8 mouse cellular contexts compared by ENCODE assay signal in the genomic region with DNA sequence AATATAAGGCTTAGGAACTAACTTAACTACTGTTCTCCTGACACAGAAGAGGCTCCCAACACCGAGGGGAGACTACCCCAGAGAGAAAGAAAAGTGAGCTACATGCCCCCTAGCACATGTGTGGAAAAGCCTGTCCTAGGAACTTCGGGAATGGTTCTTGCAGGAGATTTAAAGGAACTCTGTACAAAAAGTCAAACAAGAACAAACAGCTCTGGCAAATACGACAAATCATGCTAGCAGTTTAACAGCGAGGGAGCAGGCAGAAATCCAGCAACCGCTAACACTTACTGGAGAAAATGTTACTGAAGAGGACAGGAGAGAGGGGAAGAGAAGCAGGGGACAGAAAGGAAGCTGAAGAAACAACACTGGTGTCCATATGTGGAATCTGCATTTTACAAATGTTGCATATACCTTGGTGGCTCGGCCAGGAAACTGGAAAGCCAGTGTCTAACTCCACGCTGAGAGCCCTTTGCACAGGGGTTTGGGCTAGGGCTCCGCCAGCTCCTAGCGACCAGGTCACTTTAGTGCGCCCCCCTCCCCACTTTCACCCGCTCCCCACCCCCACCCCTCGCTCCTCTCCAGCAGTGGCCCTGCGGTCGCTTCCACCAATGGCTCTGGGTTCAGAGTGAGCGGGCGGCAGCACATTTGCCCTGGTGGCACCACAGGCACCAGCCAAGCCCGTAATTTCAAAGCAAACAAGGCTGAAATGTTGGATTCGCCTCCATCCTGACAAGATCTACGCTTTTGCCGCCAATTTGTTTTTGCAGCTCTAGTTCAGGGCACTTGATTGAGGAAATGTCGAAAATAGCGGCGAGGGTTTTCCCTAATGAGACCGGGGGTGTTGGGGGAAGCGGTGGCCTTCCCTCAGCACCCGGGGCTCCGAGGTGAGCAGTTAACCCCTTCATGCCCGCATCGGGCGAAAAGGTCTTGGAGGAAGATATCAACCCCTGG. TPM values are rescaled to one million over a fixed set of nuclear protein-coding genes. Genes with fewer than 3 reads are reported as not detected.
DNase-seq lines count a peak whose midpoint lies in the region; ATAC-seq and TF ChIP-seq lines count a peak whose summit lies in the region.

No protein-coding gene starts in this region.

- intact Hi-C loops in left cerebral cortex, postnatal 4 days (cut with DNase I): loop anchor here (10.0 kb wide), 1 partner anchor 688 kb away; no protein-coding TSS in a partner anchor

- no peaks in the 10 kb centered on the region for H3K36me3 ChIP-seq in lung, embryonic 15.5 days
- H3K36me3 ChIP-seq in forebrain, embryonic 13.5 days (ENCODE audit: poor library complexity, severe bottlenecking): no peaks in the 10 kb centered on the region
- no peaks in the 10 kb centered on the region for H3K36me3 ChIP-seq in intestine, embryonic 15.5 days

- H3K4me3 ChIP-seq in lung, embryonic 15.5 days: peak overlapping the region; percentile 9; the same call in 1 of the 2 replicates
- H3K4me3 ChIP-seq in lung, adult 2 months (replicated peaks; ENCODE audit: extremely low read depth, low read depth, low read length): no peak overlapping the region
- H3K4me3 ChIP-seq in forebrain, embryonic 13.5 days: peak overlapping the region; percentile 15
- peak overlapping the region; percentile 37 for H3K4me3 ChIP-seq in intestine, embryonic 15.5 days (replicated peaks)

- H3K9me3 ChIP-seq in lung, embryonic 15.5 days: no peaks in the 10 kb centered on the region
- H3K9me3 ChIP-seq in forebrain, embryonic 13.5 days (replicated peaks): no peaks in the 10 kb centered on the region
- H3K9me3 ChIP-seq in intestine, embryonic 15.5 days: no peaks in the 10 kb centered on the region

- ATAC-seq in lung, embryonic 15.5 days (ENCODE audit: borderline replicate concordance, extremely low read depth, low FRiP score, low TSS enrichment): no peak; the same call in 1 of the 2 replicates
- peak; percentile 60; the same call in 1 of the 2 replicates for ATAC-seq in forebrain, embryonic 13.5 days
- ATAC-seq in intestine, embryonic 15.5 days: peak; percentile 72

- DNase-seq in lung, adult 2 months: no peak
- DNase-seq in retina, embryonic 14.5 days (ENCODE audit: low spot score): peak; percentile 40
- no peak for DNase-seq in left cerebral cortex, postnatal 4 days
- no peak for DNase-seq in c-Kit-positive CD71-positive TER-119-positive erythroid progenitor cells, embryonic 14.5 days (ENCODE audit: low spot score)
- no peak for DNase-seq in adipocyte (ENCODE audit: low spot score)

- under 1% methylated on average over 30 of the region's 30 CpGs for WGBS in lung, embryonic 15.5 days
- 2% methylated on average over 30 of the region's 30 CpGs for WGBS in lung, adult 2 months
- WGBS in forebrain, embryonic 13.5 days: under 1% methylated on average over 30 of the region's 30 CpGs
- 2% methylated on average over 30 of the region's 30 CpGs for WGBS in intestine, embryonic 15.5 days

- H3K4me2 ChIP-seq in lung, embryonic 15.5 days: peak overlapping the region; percentile 41
- peak overlapping the region; percentile 42 for H3K4me2 ChIP-seq in forebrain, embryonic 13.5 days
- peak overlapping the region; percentile 67 for H3K4me2 ChIP-seq in intestine, embryonic 15.5 days (replicated peaks)

- H3K9ac ChIP-seq in lung, embryonic 15.5 days: no peak overlapping the region
- no peak overlapping the region for H3K9ac ChIP-seq in forebrain, embryonic 13.5 days
- peak overlapping the region; percentile 44 for H3K9ac ChIP-seq in intestine, embryonic 15.5 days

- H3K4me1 ChIP-seq in lung, embryonic 15.5 days: peaks cover 10% of the 10 kb centered on the region; the same call in 1 of the 2 replicates
- H3K4me1 ChIP-seq in lung, adult 2 months (ENCODE audit: control insufficient read depth, insufficient read depth, low read length): no peaks in the 10 kb centered on the region
- H3K4me1 ChIP-seq in forebrain, embryonic 13.5 days: peaks cover 7% of the 10 kb centered on the region
- peaks cover 4% of the 10 kb centered on the region; the same call in 1 of the 2 replicates for H3K4me1 ChIP-seq in intestine, embryonic 15.5 days (replicated peaks)

- TF ChIP-seq POLR2A in lung, adult 2 months (IDR thresholded peaks at IDR 0.05; ENCODE audit: borderline replicate concordance, extremely low read depth, low read depth, low read length): no peak

- H3K27me3 ChIP-seq in lung, embryonic 15.5 days: peaks cover 88% of the 10 kb centered on the region
- H3K27me3 ChIP-seq in forebrain, embryonic 13.5 days: peaks cover 86% of the 10 kb centered on the region
- peaks cover 21% of the 10 kb centered on the region for H3K27me3 ChIP-seq in intestine, embryonic 15.5 days (replicated peaks)

- no peak for TF ChIP-seq CTCF in lung, adult 2 months (IDR thresholded peaks at IDR 0.05; ENCODE audit: insufficient read depth, low read length)

- H3K27ac ChIP-seq in lung, embryonic 15.5 days: no peak overlapping the region
- no peak overlapping the region for H3K27ac ChIP-seq in forebrain, embryonic 13.5 days
- H3K27ac ChIP-seq in intestine, embryonic 15.5 days: peak overlapping the region; percentile 67

RNA-seq across cellular contexts. Expression of gene Hand2, which starts 8.5 kb away (rescaled TPM):
- 0.35 and 0.84 TPM in 2 replicates for polyA plus RNA-seq in lung, embryonic 15.5 days (2015; fragmentation: Nextera tagmentation; extraction: Ambion mirVana)
- 0.21 and 0.28 TPM in 2 replicates for polyA plus RNA-seq in lung, adult 2 months (2012; rRNA removed)
- not detected in 2 replicates for polyA plus RNA-seq in forebrain, embryonic 13.5 days (2015; fragmentation: Nextera tagmentation; extraction: Ambion mirVana)
- polyA plus RNA-seq in intestine, embryonic 15.5 days (2015; fragmentation: Nextera tagmentation; extraction: Ambion mirVana): 6.7 and 9.4 TPM in 2 replicates
- total RNA-seq in left cerebral cortex, postnatal 4 days (2021): not detected
